Comparison of ENCODE assay signal across 22 mouse cellular contexts in genomic region chr2:169049947-169050346, GRCm38 (mm10).
"Had no signal": no experiment of that assay in that cellular context is flagged by ENCODE, and none has a peak within 500 bp of the region (broad histone marks: within the 10 kb centered on the region; RNA-seq: fewer than 3 reads in every experiment).

No protein-coding gene starts in this region.

- H3K4me1 ChIP-seq: heart, embryonic 12.5 days; intestine, embryonic 15.5 days; limb, embryonic 10.5 days; limb, embryonic 12.5 days; liver, embryonic 13.5 days had no signal

- H3K9me3 ChIP-seq: hindbrain, embryonic 10.5 days; hindbrain, embryonic 12.5 days; intestine, embryonic 15.5 days; limb, embryonic 10.5 days; limb, embryonic 12.5 days; liver, embryonic 13.5 days had no signal

- DNase-seq: gastrocnemius, postnatal 14 days; gastrocnemius, postnatal 36 days; heart, adult 11 months; heart, adult 2 months; heart, postnatal 10 days; heart, postnatal 4 days; kidney, adult 18-20 months; kidney, adult 8-10 months; kidney, postnatal 10 days; kidney, postnatal 25 days; kidney, postnatal 4 days; liver; liver, embryonic 13.5 days had no signal

- H3K27ac ChIP-seq: heart, adult 2 months; hindbrain, embryonic 10.5 days; hindbrain, embryonic 12.5 days; hindbrain, embryonic 14.5 days; intestine, embryonic 15.5 days; layer of hippocampus, adult 2 months; left cerebral cortex, adult 2 months; limb, embryonic 10.5 days; limb, embryonic 12.5 days; liver, embryonic 13.5 days had no signal

- H3K27me3 ChIP-seq: heart, embryonic 12.5 days; hindbrain, embryonic 12.5 days; intestine, embryonic 15.5 days; limb, embryonic 12.5 days; liver, embryonic 13.5 days had no signal

- H3K36me3 ChIP-seq: heart, embryonic 12.5 days; hindbrain, embryonic 10.5 days; hindbrain, embryonic 12.5 days; intestine, embryonic 15.5 days; limb, embryonic 10.5 days; limb, embryonic 12.5 days; liver, embryonic 13.5 days had no signal

- H3K4me3 ChIP-seq: heart, adult 2 months; heart, embryonic 12.5 days; hindbrain, embryonic 10.5 days; hindbrain, embryonic 12.5 days; intestine, embryonic 15.5 days; layer of hippocampus, adult 2 months; left cerebral cortex, adult 2 months; limb, embryonic 10.5 days; limb, embryonic 12.5 days; liver, embryonic 13.5 days had no signal
